Mouse (Mus musculus): ENCODE data around the gene Mdm2.

DNA sequence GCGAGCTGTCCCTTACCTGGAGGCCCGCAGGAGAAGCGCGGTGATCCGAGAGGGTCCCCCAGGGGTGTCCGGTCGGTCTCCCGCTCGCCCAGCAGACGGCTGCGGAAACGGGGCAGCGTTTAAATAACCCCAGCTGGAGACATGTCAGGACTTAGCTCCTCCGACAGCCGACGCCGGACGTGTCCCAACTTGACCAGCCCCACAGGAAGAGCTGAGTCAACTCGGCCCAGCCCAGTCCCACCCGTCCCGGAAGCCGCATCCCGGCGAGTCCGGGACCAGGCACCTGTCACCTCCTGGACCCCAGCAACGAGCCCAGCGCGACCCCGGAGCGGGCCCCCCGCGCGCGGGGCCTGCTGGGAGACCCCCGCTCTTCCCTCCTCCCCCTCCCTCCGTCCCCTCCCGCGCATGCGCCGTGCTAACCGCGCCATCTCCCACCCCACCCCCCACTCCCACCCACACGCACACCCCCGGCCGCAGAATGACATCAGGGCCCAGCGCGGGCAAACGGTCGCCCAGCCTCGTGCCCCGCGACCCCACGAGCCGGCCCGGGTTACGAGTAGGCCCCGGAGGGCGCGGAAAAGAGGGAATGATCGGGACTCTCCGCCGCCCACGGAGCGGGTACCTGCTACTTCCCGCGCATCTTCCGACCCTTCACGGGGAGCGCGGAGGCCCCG lies 491 bp downstream of the Mdm2 start:
- 0 out of 2 replicates have a peak, but pooled peaks have one; percentile 23 for TF ChIP-seq POLR2A (IDR thresholded peaks at IDR 0.05; ENCODE audit: extremely low read depth, insufficient read depth, low read length)
- no peak for TF ChIP-seq CTCF (IDR thresholded peaks at IDR 0.05; ENCODE audit: extremely low read depth, insufficient read depth, low read length)
